Mouse (Mus musculus) neural tube, embryonic 15.5 days (tissue): ENCODE measurements around the gene Ppp2r3a. TPM values are rescaled to one million over a fixed set of nuclear protein-coding genes. Genes with fewer than 3 reads are reported as not detected.
A peak's percentile ranks its signal among the peaks of the same experiment; 100 is the strongest.

Experiments used
- ATAC-seq: fragments of 200-750 bp; cut with Nextera tagmentation; 2 replicates; pipeline ENCODE4 v1.8.0; 2017; ENCODE audit warnings: mild to moderate bottlenecking, moderate TSS enrichment, moderate library complexity; ENCODE audit not compliant: low FRiP score
- H3K27ac ChIP-seq: fragments of 300-500 bp; sonication (generic); replicated peaks from 2 replicates; pipeline ENCODE4 v1.5.1; 2015; ENCODE audit warnings: mild to moderate bottlenecking, inconsistent platforms
- H3K27me3 ChIP-seq: fragments of 300-500 bp; sonication (generic); replicated peaks from 2 replicates; pipeline ENCODE4 v1.6.1; 2015; ENCODE audit warnings: inconsistent platforms
- H3K36me3 ChIP-seq: fragments of 300-500 bp; sonication (generic); 2 replicates; pipeline ENCODE4 v1.6.1; 2015; ENCODE audit warnings: inconsistent platforms
- H3K4me1 ChIP-seq: fragments of 300-500 bp; sonication (generic); 2 replicates; pipeline ENCODE4 v1.6.1; 2015; ENCODE audit warnings: inconsistent platforms
- H3K4me2 ChIP-seq: fragments of 300-500 bp; sonication (generic); 2 replicates; pipeline ENCODE4 v1.6.1; 2015; ENCODE audit warnings: inconsistent platforms, mild to moderate bottlenecking, moderate library complexity
- H3K4me3 ChIP-seq: fragments of 300-500 bp; sonication (generic); replicated peaks from 2 replicates; pipeline ENCODE4 v1.5.1; 2015; ENCODE audit warnings: mild to moderate bottlenecking, inconsistent platforms
- H3K9ac ChIP-seq: fragments of 300-500 bp; sonication (generic); replicated peaks from 2 replicates; pipeline ENCODE4 v1.6.1; 2015; ENCODE audit warnings: mild to moderate bottlenecking, inconsistent platforms
- H3K9me3 ChIP-seq: fragments of 300-500 bp; sonication (generic); replicated peaks from 2 replicates; pipeline ENCODE4 v1.6.1; 2016; ENCODE audit warnings: inconsistent platforms
- WGBS: fragments of 180-500 bp; shearing (Covaris S2); methylation state at CpG from one replicate; pipeline ENCODE4 v1.1.7; 2015; ENCODE audit warnings: mixed read lengths; 5-methylcytosine and 5-hydroxymethylcytosine counted together
- polyA plus RNA-seq: library from polyadenylated mRNA; unstranded; fragments of >200 nt; fragmentation: Nextera tagmentation; extraction: Ambion mirVana; gene quantifications from 2 replicates; pipeline ENCODE4 v1.2.1, GENCODE M21; 2015

Ppp2r3a gene
- polyA plus RNA-seq, 1 experiment from 2014 or later: 20.5 TPM

- no peak overlapping the region for H3K4me3 ChIP-seq
- 96% methylated on average over 4 of the region's 4 CpGs for WGBS
- ATAC-seq: no peak
- H3K4me2 ChIP-seq: no peak overlapping the region
- H3K9ac ChIP-seq: no peak overlapping the region
- H3K9me3 ChIP-seq: no peaks in the 10 kb centered on the region
- H3K27ac ChIP-seq: no peak overlapping the region
- no peaks in the 10 kb centered on the region for H3K36me3 ChIP-seq
- H3K27me3 ChIP-seq: no peaks in the 10 kb centered on the region
- H3K4me1 ChIP-seq: no peaks in the 10 kb centered on the region
Measured at GRCm38 (mm10) chr9:101095425-101095824, 156.2 kb downstream of the Ppp2r3a start.

DNA sequence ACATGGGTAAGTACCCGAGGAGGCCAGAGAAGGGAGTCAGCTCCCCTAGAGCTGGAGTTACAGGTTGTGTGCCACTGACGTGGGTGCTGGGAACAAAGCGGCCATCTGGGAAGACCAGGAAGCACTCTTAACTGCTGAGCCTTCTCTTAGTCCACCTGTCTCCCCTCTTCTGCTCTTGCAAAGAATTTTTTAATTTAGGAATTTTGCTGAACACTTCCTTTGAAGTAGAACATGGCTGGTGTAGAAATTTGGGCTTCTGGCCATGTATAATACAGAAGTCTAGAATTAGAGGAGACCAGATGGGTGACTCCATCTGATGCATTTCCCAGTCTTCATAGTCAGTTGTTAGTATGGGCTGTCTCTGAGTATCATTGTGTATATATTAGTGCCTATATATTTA is 167.9 kb downstream of the Ppp2r3a start:
- no peak overlapping the region for H3K27ac ChIP-seq
- 88% methylated on average over 3 of the region's 3 CpGs for WGBS
- H3K9me3 ChIP-seq: no peaks in the 10 kb centered on the region
- H3K27me3 ChIP-seq: no peaks in the 10 kb centered on the region
- no peak overlapping the region for H3K4me2 ChIP-seq
- H3K4me3 ChIP-seq: no peak overlapping the region
- H3K36me3 ChIP-seq: no peaks in the 10 kb centered on the region
- H3K4me1 ChIP-seq: peaks cover 27% of the 10 kb centered on the region
- H3K9ac ChIP-seq: no peak overlapping the region
- no peak for ATAC-seq

GRCm38 (mm10) chr9:101080046-101080685 is 171.4 kb downstream of the Ppp2r3a start:
- no peak overlapping the region for H3K4me3 ChIP-seq
- no peak for ATAC-seq
- H3K4me1 ChIP-seq: peaks cover 45% of the 10 kb centered on the region
- H3K27ac ChIP-seq: no peak overlapping the region
- H3K9ac ChIP-seq: no peak overlapping the region
- H3K27me3 ChIP-seq: no peaks in the 10 kb centered on the region
- H3K4me2 ChIP-seq: peak overlapping the region; percentile 87; the same call in 1 of the 2 replicates
- no peaks in the 10 kb centered on the region for H3K36me3 ChIP-seq
- no peaks in the 10 kb centered on the region for H3K9me3 ChIP-seq
- 59% methylated on average over 3 of the region's 3 CpGs for whole genome bisulfite sequencing

GRCm38 (mm10) chr9:101078579-101078978 is 173.0 kb downstream of the Ppp2r3a start:
- WGBS: 46% methylated on average over 4 of the region's 4 CpGs
- no peak overlapping the region for H3K27ac ChIP-seq
- peak overlapping the region; percentile 87 for H3K4me2 ChIP-seq
- no peak for ATAC-seq
- no peaks in the 10 kb centered on the region for H3K27me3 ChIP-seq
- peaks cover 45% of the 10 kb centered on the region for H3K4me1 ChIP-seq
- peak overlapping the region; percentile 15 for H3K4me3 ChIP-seq
- H3K9me3 ChIP-seq: no peaks in the 10 kb centered on the region
- H3K9ac ChIP-seq: no peak overlapping the region
- H3K36me3 ChIP-seq: no peaks in the 10 kb centered on the region

GRCm38 (mm10) chr9:101077486-101077885 is 174.1 kb downstream of the Ppp2r3a start:
- Histone ChIP-seq H3K4me1 (peaks cover 47% of the 10 kb centered on the region), H3K4me2 (peak overlapping the region; percentile 87), H3K27me3 (no peaks in the 10 kb centered on the region), H3K4me3 (peak overlapping the region; percentile 98), H3K27ac (no peak overlapping the region), H3K9me3 (no peaks in the 10 kb centered on the region), H3K9ac (peak overlapping the region; percentile 100), H3K36me3 (no peaks in the 10 kb centered on the region)
- no peak for ATAC-seq

DNA sequence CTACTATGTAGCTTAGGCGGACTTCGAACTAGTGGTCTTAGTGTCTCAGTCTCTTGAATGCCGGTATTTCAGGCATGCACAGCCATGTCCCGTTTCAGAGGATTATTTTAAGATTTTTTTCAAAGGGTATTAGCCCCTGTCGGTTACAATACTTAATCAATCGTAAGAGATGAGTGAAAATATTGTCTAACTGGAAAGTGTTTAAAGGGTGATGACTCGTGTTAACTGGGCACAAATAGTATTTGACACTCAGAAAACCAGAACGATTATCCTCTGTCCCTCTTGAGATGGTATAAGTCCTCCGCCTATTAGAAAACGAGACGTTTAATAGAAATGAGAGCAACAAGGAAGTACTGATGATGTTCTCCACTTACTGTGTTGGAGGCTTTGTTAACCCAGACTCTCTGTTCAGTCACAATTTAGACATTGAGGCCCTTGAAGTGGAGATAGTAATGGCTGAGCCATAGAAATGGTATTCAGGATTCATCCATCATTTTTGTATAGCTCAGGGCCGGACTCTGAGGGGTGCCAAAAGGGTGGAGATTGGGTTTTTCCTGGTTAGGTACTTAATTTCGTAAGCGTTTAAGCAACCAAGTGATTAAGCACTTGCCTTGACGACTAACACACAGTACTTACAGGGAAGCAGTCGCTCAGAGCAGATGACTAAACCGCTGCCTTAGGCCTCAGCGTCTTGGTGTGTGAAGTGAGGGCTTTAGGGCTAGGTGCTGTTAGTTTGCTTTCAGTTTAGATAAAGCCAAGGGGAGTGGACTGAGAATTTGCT is 175.3 kb downstream of the Ppp2r3a start:
- peak overlapping the region; percentile 38; the same call in 1 of the 2 replicates for H3K27ac ChIP-seq
- ATAC-seq: no peak
- under 1% methylated on average over 18 of the region's 18 CpGs for WGBS
- H3K36me3 ChIP-seq: no peaks in the 10 kb centered on the region
- H3K4me3 ChIP-seq: peak overlapping the region; percentile 98
- H3K4me2 ChIP-seq: peak overlapping the region; percentile 87
- H3K4me1 ChIP-seq: peaks cover 44% of the 10 kb centered on the region
- H3K9me3 ChIP-seq: no peaks in the 10 kb centered on the region
- H3K27me3 ChIP-seq: no peaks in the 10 kb centered on the region
- peak overlapping the region; percentile 100 for H3K9ac ChIP-seq

DNA sequence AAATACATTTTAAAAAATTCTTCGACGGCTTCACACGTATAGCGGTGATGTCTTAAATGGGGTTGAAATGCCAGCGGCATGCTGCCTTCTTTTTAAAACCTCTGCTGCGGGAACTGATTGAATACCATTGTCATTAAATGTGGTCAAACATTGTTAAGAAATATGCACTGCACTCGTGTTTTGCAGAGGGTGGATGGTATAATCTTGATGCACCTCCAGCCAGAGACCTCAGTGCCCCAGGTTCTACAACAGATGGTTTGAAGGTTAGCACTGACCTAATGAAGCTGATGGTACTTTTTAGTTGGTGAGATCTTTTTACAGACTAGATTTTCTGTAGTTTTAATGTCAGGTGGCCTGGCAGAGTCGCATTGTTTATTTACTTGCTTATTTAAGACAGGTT is 175.9 kb downstream of the Ppp2r3a start:
- under 1% methylated on average over 8 of the region's 8 CpGs for WGBS
- no peak for ATAC-seq
- Histone ChIP-seq H3K36me3 (no peaks in the 10 kb centered on the region), H3K9ac (peak overlapping the region; percentile 100), H3K4me3 (peak overlapping the region; percentile 98), H3K27me3 (no peaks in the 10 kb centered on the region), H3K4me1 (peaks cover 40% of the 10 kb centered on the region), H3K4me2 (peak overlapping the region; percentile 87), H3K9me3 (no peaks in the 10 kb centered on the region), H3K27ac (no peak overlapping the region)

- H3K9ac ChIP-seq: peak overlapping the region; percentile 100
- WGBS: 0% methylated on average over 25 of the region's 25 CpGs
- no peak for ATAC-seq
- H3K27me3 ChIP-seq: no peaks in the 10 kb centered on the region
- peak overlapping the region; percentile 87 for H3K4me2 ChIP-seq
- H3K4me3 ChIP-seq: peak overlapping the region; percentile 98
- no peaks in the 10 kb centered on the region for H3K9me3 ChIP-seq
- H3K36me3 ChIP-seq: no peaks in the 10 kb centered on the region
- H3K4me1 ChIP-seq: peaks cover 37% of the 10 kb centered on the region
- peak overlapping the region; percentile 100 for H3K27ac ChIP-seq
Measured at GRCm38 (mm10) chr9:101075091-101075581, 176.5 kb downstream of the Ppp2r3a start.

DNA sequence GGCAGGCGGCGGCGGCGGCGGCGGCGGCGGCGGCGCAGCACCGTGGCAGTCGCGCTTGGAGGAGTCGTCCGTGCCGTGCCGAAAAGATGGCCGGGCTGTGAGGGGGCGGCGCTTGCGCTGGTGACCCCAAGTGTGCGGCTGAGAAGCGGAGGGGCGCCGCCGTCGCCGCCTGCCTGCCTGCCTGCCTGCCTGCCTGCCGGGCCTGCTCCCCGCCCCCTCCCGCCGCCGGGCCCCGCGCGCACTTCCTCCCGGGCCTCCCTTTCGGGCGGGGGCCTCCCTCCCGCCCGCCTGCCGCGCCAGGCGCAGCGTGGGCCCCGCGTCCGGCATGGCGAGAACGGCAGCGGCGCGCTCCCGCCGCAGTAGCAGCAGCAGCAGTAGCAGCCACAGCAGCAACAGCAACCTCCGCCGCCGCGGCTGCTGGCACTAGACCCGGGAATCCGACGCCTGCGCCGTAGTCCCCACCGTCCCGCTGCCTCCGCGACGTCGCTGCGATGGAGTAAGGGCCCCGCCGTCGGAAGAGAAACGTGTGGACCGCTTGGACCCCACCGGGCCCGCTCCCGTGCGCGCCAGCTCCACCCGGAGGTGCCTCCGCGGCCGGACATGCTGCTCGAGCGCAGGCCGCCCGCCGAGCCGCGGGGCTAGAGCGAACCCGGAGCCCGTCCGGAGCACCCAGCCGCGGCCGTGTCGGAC is 177.1 kb downstream of the Ppp2r3a start:
- Histone ChIP-seq H3K4me3 (peak overlapping the region; percentile 98), H3K9me3 (no peaks in the 10 kb centered on the region), H3K4me1 (peaks cover 31% of the 10 kb centered on the region), H3K27me3 (no peaks in the 10 kb centered on the region), H3K9ac (peak overlapping the region; percentile 100), H3K36me3 (no peaks in the 10 kb centered on the region), H3K27ac (peak overlapping the region; percentile 100), H3K4me2 (peak overlapping the region; percentile 87)
- WGBS: under 1% methylated on average over 55 of the region's 100 CpGs
- ATAC-seq: peak; percentile 77

GRCm38 (mm10) chr9:101073987-101074331 is 177.6 kb downstream of the Ppp2r3a start, which contains the start of gene Msl2:
Gene Msl2 (plus strand): TSS chr9:101074101.
- Histone ChIP-seq H3K4me3 (peak within 1 kb of the TSS; percentile 98), H3K4me2 (peak within 1 kb of the TSS; percentile 87), H3K27me3 (no peaks in the 10 kb centered on the region), H3K27ac (peak within 1 kb of the TSS; percentile 100), H3K4me1 (peaks cover 25% of the 10 kb centered on the region), H3K9me3 (no peaks in the 10 kb centered on the region), H3K36me3 (no peaks in the 10 kb centered on the region), H3K9ac (peak within 1 kb of the TSS; percentile 100)
- under 1% methylated on average over 37 of the region's 43 CpGs for WGBS
- ATAC-seq: peak; percentile 69

GRCm38 (mm10) chr9:101073041-101073986 is 178.3 kb downstream of the Ppp2r3a start:
- Histone ChIP-seq H3K4me3 (peak overlapping the region; percentile 71), H3K36me3 (no peaks in the 10 kb centered on the region), H3K4me1 (peaks cover 19% of the 10 kb centered on the region), H3K9me3 (no peaks in the 10 kb centered on the region), H3K27ac (peak overlapping the region; percentile 96), H3K27me3 (no peaks in the 10 kb centered on the region), H3K4me2 (peak overlapping the region; percentile 72), H3K9ac (peak overlapping the region; percentile 80)
- ATAC-seq: peak; percentile 95
- WGBS: 2% methylated on average over 56 of the region's 65 CpGs
